In genomic region chr7:109507572-109507971, GRCm38 (mm10) we compare ENCODE assay signal across 13 mouse cellular contexts. TPM values are rescaled to one million over a fixed set of nuclear protein-coding genes. Genes with fewer than 3 reads are reported as not detected.
DNase-seq lines count a peak whose midpoint lies in the region; ATAC-seq and TF ChIP-seq lines count a peak whose summit lies in the region.
"Had no signal": no experiment of that assay in that cellular context is flagged by ENCODE, and none has a peak within 500 bp of the region (broad histone marks: within the 10 kb centered on the region; RNA-seq: fewer than 3 reads in every experiment).

No protein-coding gene starts in this region.

- TF ChIP-seq POLR2A in testis, adult 2 months (IDR thresholded peaks at IDR 0.05; ENCODE audit: control insufficient read depth, low read depth, low read length), result peak; percentile 43

- peaks cover 9% of the 10 kb centered on the region for H3K4me1 ChIP-seq in testis, adult 2 months (ENCODE audit: control insufficient read depth, insufficient read depth, low read length)
- H3K4me1 ChIP-seq in hindbrain, embryonic 13.5 days (replicated peaks), result peaks cover 8% of the 10 kb centered on the region
- peaks cover 8% of the 10 kb centered on the region for H3K4me1 ChIP-seq in midbrain, embryonic 12.5 days

- peak overlapping the region; percentile 33 for H3K4me2 ChIP-seq in hindbrain, embryonic 13.5 days
- peak overlapping the region; percentile 32 for H3K4me2 ChIP-seq in midbrain, embryonic 12.5 days (replicated peaks)
- H3K4me2 ChIP-seq: heart, embryonic 11.5 days had no signal

- DNase-seq in testis, postnatal 10 days (ENCODE audit: low spot score), result no peak
- DNase-seq in layer of hippocampus, postnatal 14 days (ENCODE audit: low spot score in 2 of 2), result no peak
- no peak for DNase-seq in layer of hippocampus, postnatal 25 days (ENCODE audit: extremely low spot score in 1 of 2, low spot score in 1 of 2)
- DNase-seq in heart, postnatal 14 days, result no peak
- DNase-seq: adrenal gland, postnatal 10 days; cerebellum, adult 8-10 months; gastrocnemius, postnatal 25 days; kidney, adult 2 months had no signal

- H3K27ac ChIP-seq in testis, adult 2 months (ENCODE audit: control insufficient read depth, insufficient read depth, low read depth, low read length), result no peak overlapping the region
- H3K27ac ChIP-seq in hindbrain, embryonic 13.5 days, result no peak overlapping the region
- H3K27ac ChIP-seq in midbrain, embryonic 12.5 days (replicated peaks), result 0 out of 2 replicates have a peak overlapping the region, but pooled peaks have one; percentile 30

- TF ChIP-seq CTCF in testis, adult 2 months (IDR thresholded peaks at IDR 0.05; ENCODE audit: control insufficient read depth, insufficient read depth, insufficient replicate concordance, low read depth, low read length), result no peak

- no peaks in the 10 kb centered on the region for H3K27me3 ChIP-seq in testis, adult 2 months (ENCODE audit: control insufficient read depth, insufficient read depth, low read length)
- H3K27me3 ChIP-seq in hindbrain, embryonic 13.5 days, result no peaks in the 10 kb centered on the region
- H3K27me3 ChIP-seq in midbrain, embryonic 12.5 days, result 0 out of 2 replicates have a peak, but pooled peaks cover 5% of the 10 kb centered on the region

- H3K9me3 ChIP-seq in hindbrain, embryonic 13.5 days, result no peaks in the 10 kb centered on the region
- H3K9me3 ChIP-seq in midbrain, embryonic 12.5 days, result no peaks in the 10 kb centered on the region
- H3K9me3 ChIP-seq: G1E had no signal

- no peak overlapping the region for H3K9ac ChIP-seq in hindbrain, embryonic 13.5 days
- 0 out of 2 replicates have a peak overlapping the region, but pooled peaks have one; percentile 24 for H3K9ac ChIP-seq in midbrain, embryonic 12.5 days (replicated peaks)

- WGBS in hindbrain, embryonic 13.5 days, result 38% methylated on average over 9 of the region's 9 CpGs
- 46% methylated on average over 9 of the region's 9 CpGs for WGBS in midbrain, embryonic 12.5 days

- ATAC-seq in hindbrain, embryonic 13.5 days (ENCODE audit: low FRiP score), result 0 out of 2 replicates have a peak, but pooled peaks have one; percentile 17
- ATAC-seq in midbrain, embryonic 12.5 days (ENCODE audit: low FRiP score, low read depth), result no peak

- no peaks in the 10 kb centered on the region for H3K36me3 ChIP-seq in testis, adult 2 months (ENCODE audit: control insufficient read depth, insufficient read depth, low read length)
- H3K36me3 ChIP-seq in hindbrain, embryonic 13.5 days, result no peaks in the 10 kb centered on the region
- H3K36me3 ChIP-seq in midbrain, embryonic 12.5 days, result no peaks in the 10 kb centered on the region
- H3K36me3 ChIP-seq: G1E had no signal

- H3K4me3 ChIP-seq in testis, adult 2 months (ENCODE audit: control insufficient read depth, low read depth, low read length), result 0 out of 2 replicates have a peak overlapping the region, but pooled peaks have one; percentile 2
- no peak overlapping the region for H3K4me3 ChIP-seq in hindbrain, embryonic 13.5 days
- no peak overlapping the region for H3K4me3 ChIP-seq in midbrain, embryonic 12.5 days

- intact Hi-C loops in heart, postnatal 14 days (cut with DNase I), result no loop called here

RNA-seq across cellular contexts. Expression of gene Trim66, which starts 0.4 kb away (rescaled TPM):
- 20.6 and 25.6 TPM in 2 replicates for polyA plus RNA-seq in testis, adult 2 months (2012; rRNA removed)
- polyA plus RNA-seq in hindbrain, embryonic 13.5 days (2015; fragmentation: Nextera tagmentation; extraction: Ambion mirVana), result 0.22 and 0.34 TPM in 2 replicates
- 0.21 and 0.23 TPM in 2 replicates for polyA plus RNA-seq in midbrain, embryonic 12.5 days (2016; fragmentation: Nextera tagmentation; extraction: Ambion mirVana)
- total RNA-seq in layer of hippocampus, postnatal 14 days (2021), result 1 to 10 TPM; 2.8 to 4.9 TPM
- total RNA-seq in layer of hippocampus, postnatal 25 days (2021), result 1 to 10 TPM; 4.5 to 5.0 TPM
- under 1 TPM; 0.02 to 0.12 TPM for total RNA-seq in heart, postnatal 14 days (2021)

RNA-seq across cellular contexts. Expression of gene Rpl27a, which starts 11.4 kb away (rescaled TPM):
- 185 and 223 TPM in 2 replicates for polyA plus RNA-seq in testis, adult 2 months (2012; rRNA removed)
- polyA plus RNA-seq in hindbrain, embryonic 13.5 days (2015; fragmentation: Nextera tagmentation; extraction: Ambion mirVana), result 89.0 TPM in 2 replicates
- 93.5 and 93.7 TPM in 2 replicates for polyA plus RNA-seq in midbrain, embryonic 12.5 days (2016; fragmentation: Nextera tagmentation; extraction: Ambion mirVana)
- 100 to 1,000 TPM; 121 to 135 TPM for total RNA-seq in layer of hippocampus, postnatal 14 days (2021)
- total RNA-seq in layer of hippocampus, postnatal 25 days (2021), result 100 to 1,000 TPM; 129 to 142 TPM
- 100 to 1,000 TPM; 100 to 103 TPM for total RNA-seq in heart, postnatal 14 days (2021)
